Mouse (Mus musculus): ENCODE results near the gene Ogfrl1. TPM values are rescaled to one million over a fixed set of nuclear protein-coding genes. Genes with fewer than 3 reads are reported as not detected.

Ogfrl1 gene
- total and polyA plus RNA-seq, 2 experiments from 2014 or later = 19.6 to 27.5 TPM

GRCm38 (mm10) chr1:23335726-23336363 lies 61.7 kb downstream of the Ogfrl1 start:
- H3K9ac ChIP-seq = no peak overlapping the region
- ATAC-seq (no peak), DNase-seq (no peak)
- 91% methylated on average over 13 of the region's 13 CpGs for WGBS
- no peaks in the 10 kb centered on the region for H3K36me3 ChIP-seq (ENCODE audit: insufficient read depth)
- TF ChIP-seq CTCF (IDR thresholded peaks at IDR 0.05; ENCODE audit: low read depth) = no peak
- no peak overlapping the region for H3K27ac ChIP-seq (ENCODE audit: low read depth, low read length)
- no peaks in the 10 kb centered on the region for H3K27me3 ChIP-seq (ENCODE audit: insufficient read depth, low read length)
- no peaks in the 10 kb centered on the region for H3K4me1 ChIP-seq (ENCODE audit: insufficient read depth)
- no peak overlapping the region for H3K4me3 ChIP-seq (ENCODE audit: low read depth, low read length)
- H3K9me3 ChIP-seq (ENCODE audit: low read length) = no peaks in the 10 kb centered on the region
- H3K4me2 ChIP-seq (ENCODE audit: low read depth) = no peak overlapping the region

- no peak for DNase-seq
- H3K4me2 ChIP-seq (ENCODE audit: low read depth) = no peak overlapping the region
- no peak for TF ChIP-seq CTCF (IDR thresholded peaks at IDR 0.05; ENCODE audit: low read depth)
- no peak for ATAC-seq
- no peaks in the 10 kb centered on the region for H3K27me3 ChIP-seq (ENCODE audit: insufficient read depth, low read length)
- no peaks in the 10 kb centered on the region for H3K9me3 ChIP-seq (ENCODE audit: low read length)
- 95% methylated on average over 4 of the region's 4 CpGs for WGBS
- no peaks in the 10 kb centered on the region for H3K4me1 ChIP-seq (ENCODE audit: insufficient read depth)
- no peak overlapping the region for H3K27ac ChIP-seq (ENCODE audit: low read depth, low read length)
- no peaks in the 10 kb centered on the region for H3K36me3 ChIP-seq (ENCODE audit: insufficient read depth)
- H3K9ac ChIP-seq = no peak overlapping the region
- no peak overlapping the region for H3K4me3 ChIP-seq (ENCODE audit: low read depth, low read length)
Observed at GRCm38 (mm10) chr1:23335050-23335449, 62.5 kb downstream of the Ogfrl1 start.

- WGBS = 97% methylated on average over 4 of the region's 4 CpGs
- no peak for ATAC-seq
Observed at GRCm38 (mm10) chr1:23332192-23332591, 65.4 kb downstream of the Ogfrl1 start.

DNA sequence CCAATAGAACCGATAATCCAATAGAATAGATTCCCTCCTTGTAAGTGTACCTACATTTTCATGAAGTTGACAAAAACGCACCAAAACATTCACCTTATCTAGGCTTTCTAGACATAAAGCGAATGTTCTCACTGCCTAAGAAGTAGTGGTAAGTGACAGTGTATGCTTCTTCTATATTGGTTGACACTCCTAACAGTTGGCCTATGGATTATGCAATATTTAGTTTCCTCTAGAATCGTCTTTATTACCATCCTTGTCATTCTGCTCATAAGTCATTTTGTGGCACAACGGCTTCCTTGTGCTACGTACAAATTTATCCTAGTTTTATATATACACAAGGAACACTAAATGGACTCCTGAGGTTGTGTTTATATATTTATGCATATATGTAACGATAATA lies 72.4 kb downstream of the Ogfrl1 start:
- H3K4me1 ChIP-seq (ENCODE audit: insufficient read depth) = no peaks in the 10 kb centered on the region
- H3K9me3 ChIP-seq (ENCODE audit: low read length) = no peaks in the 10 kb centered on the region
- no peak for TF ChIP-seq CTCF (IDR thresholded peaks at IDR 0.05; ENCODE audit: low read depth)
- no peak overlapping the region for H3K9ac ChIP-seq
- no peaks in the 10 kb centered on the region for H3K27me3 ChIP-seq (ENCODE audit: insufficient read depth, low read length)
- no peak for DNase-seq
- no peak for ATAC-seq
- H3K4me2 ChIP-seq (ENCODE audit: low read depth) = no peak overlapping the region
- H3K27ac ChIP-seq (ENCODE audit: low read depth, low read length) = no peak overlapping the region
- H3K36me3 ChIP-seq (ENCODE audit: insufficient read depth) = no peaks in the 10 kb centered on the region
- 93% methylated on average over 7 of the region's 7 CpGs for WGBS
- no peak overlapping the region for H3K4me3 ChIP-seq (ENCODE audit: low read depth, low read length)

More at GRCm38 (mm10) chr1:23332192-23332591, 65.4 kb downstream of the Ogfrl1 start:
- H3K4me1 ChIP-seq (ENCODE audit: insufficient read depth) = no peaks in the 10 kb centered on the region
- no peaks in the 10 kb centered on the region for H3K36me3 ChIP-seq (ENCODE audit: insufficient read depth)
- no peak overlapping the region for H3K4me2 ChIP-seq (ENCODE audit: low read depth)
- H3K9ac ChIP-seq = no peak overlapping the region
- no peaks in the 10 kb centered on the region for H3K9me3 ChIP-seq (ENCODE audit: low read length)
- no peak overlapping the region for H3K4me3 ChIP-seq (ENCODE audit: low read depth, low read length)
- DNase-seq = no peak
- TF ChIP-seq CTCF (IDR thresholded peaks at IDR 0.05; ENCODE audit: low read depth) = no peak
- H3K27me3 ChIP-seq (ENCODE audit: insufficient read depth, low read length) = no peaks in the 10 kb centered on the region
- no peak overlapping the region for H3K27ac ChIP-seq (ENCODE audit: low read depth, low read length)

- no peak overlapping the region for H3K27ac ChIP-seq (ENCODE audit: low read depth, low read length)
- H3K36me3 ChIP-seq (ENCODE audit: insufficient read depth) = no peaks in the 10 kb centered on the region
- 6% methylated on average over 5 of the region's 5 CpGs for WGBS
- 0 out of 2 replicates have a peak, but pooled peaks have one; percentile 8 for ATAC-seq
- H3K9ac ChIP-seq = no peak overlapping the region
- H3K9me3 ChIP-seq (ENCODE audit: low read length) = no peaks in the 10 kb centered on the region
- DNase-seq = peak; percentile 86
- H3K4me3 ChIP-seq (ENCODE audit: low read depth, low read length) = no peak overlapping the region
- H3K27me3 ChIP-seq (ENCODE audit: insufficient read depth, low read length) = no peaks in the 10 kb centered on the region
- H3K4me2 ChIP-seq (ENCODE audit: low read depth) = no peak overlapping the region
- no peaks in the 10 kb centered on the region for H3K4me1 ChIP-seq (ENCODE audit: insufficient read depth)
- peak; percentile 54 for TF ChIP-seq CTCF (IDR thresholded peaks at IDR 0.05; ENCODE audit: low read depth)
Observed at GRCm38 (mm10) chr1:23324226-23324625, 73.3 kb downstream of the Ogfrl1 start.

DNA sequence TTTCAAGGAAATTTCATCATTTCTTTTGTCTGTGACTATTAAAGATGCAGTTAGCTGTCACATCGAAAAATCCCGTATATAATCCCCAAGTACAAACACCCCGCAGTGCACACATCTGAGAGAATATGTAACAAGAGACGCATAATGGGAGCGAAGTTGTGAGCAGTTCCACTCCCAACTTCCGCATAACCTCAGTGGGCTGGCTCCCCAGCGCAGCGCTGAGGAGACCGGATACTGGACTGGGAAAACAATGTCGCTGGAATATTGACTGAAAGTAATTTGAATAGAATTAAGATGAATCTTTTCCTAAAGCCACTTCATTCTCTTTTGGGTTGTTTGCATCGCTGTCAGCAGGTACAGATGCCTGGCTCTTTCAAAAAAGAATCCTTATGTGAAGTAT lies 74.3 kb downstream of the Ogfrl1 start:
- DNase-seq (no peak), ATAC-seq (no peak)
- 79% methylated on average over 11 of the region's 11 CpGs for WGBS
- Histone ChIP-seq H3K36me3 (ENCODE audit: insufficient read depth) (no peaks in the 10 kb centered on the region), H3K4me3 (ENCODE audit: low read depth, low read length) (no peak overlapping the region), H3K27me3 (ENCODE audit: insufficient read depth, low read length) (no peaks in the 10 kb centered on the region), H3K4me2 (ENCODE audit: low read depth) (no peak overlapping the region), H3K27ac (ENCODE audit: low read depth, low read length) (no peak overlapping the region), H3K4me1 (ENCODE audit: insufficient read depth) (no peaks in the 10 kb centered on the region), H3K9me3 (ENCODE audit: low read length) (no peaks in the 10 kb centered on the region), H3K9ac (no peak overlapping the region)
- TF ChIP-seq CTCF (IDR thresholded peaks at IDR 0.05; ENCODE audit: low read depth) = no peak

- Histone ChIP-seq H3K9ac (no peak overlapping the region), H3K9me3 (ENCODE audit: low read length) (no peaks in the 10 kb centered on the region), H3K4me3 (ENCODE audit: low read depth, low read length) (no peak overlapping the region), H3K27me3 (ENCODE audit: insufficient read depth, low read length) (no peaks in the 10 kb centered on the region), H3K4me2 (ENCODE audit: low read depth) (no peak overlapping the region), H3K36me3 (ENCODE audit: insufficient read depth) (no peaks in the 10 kb centered on the region), H3K4me1 (ENCODE audit: insufficient read depth) (no peaks in the 10 kb centered on the region), H3K27ac (ENCODE audit: low read depth, low read length) (no peak overlapping the region)
- DNase-seq (peak; percentile 3), ATAC-seq (peak; percentile 57)
- 57% methylated on average over 4 of the region's 4 CpGs for WGBS
- TF ChIP-seq CTCF (IDR thresholded peaks at IDR 0.05; ENCODE audit: low read depth) = no peak
Observed at GRCm38 (mm10) chr1:23322208-23322607, 75.4 kb downstream of the Ogfrl1 start.

Measured in forebrain, postnatal 0 days (tissue).